Mouse (Mus musculus): ENCODE measurements at regions not wholly inside any gene's neighbourhood (a gene's known extent, or its start where the extent isn't known, plus 50 kb on each side); places are given as distances from the start of the nearest gene placed in this dataset.

DNA sequence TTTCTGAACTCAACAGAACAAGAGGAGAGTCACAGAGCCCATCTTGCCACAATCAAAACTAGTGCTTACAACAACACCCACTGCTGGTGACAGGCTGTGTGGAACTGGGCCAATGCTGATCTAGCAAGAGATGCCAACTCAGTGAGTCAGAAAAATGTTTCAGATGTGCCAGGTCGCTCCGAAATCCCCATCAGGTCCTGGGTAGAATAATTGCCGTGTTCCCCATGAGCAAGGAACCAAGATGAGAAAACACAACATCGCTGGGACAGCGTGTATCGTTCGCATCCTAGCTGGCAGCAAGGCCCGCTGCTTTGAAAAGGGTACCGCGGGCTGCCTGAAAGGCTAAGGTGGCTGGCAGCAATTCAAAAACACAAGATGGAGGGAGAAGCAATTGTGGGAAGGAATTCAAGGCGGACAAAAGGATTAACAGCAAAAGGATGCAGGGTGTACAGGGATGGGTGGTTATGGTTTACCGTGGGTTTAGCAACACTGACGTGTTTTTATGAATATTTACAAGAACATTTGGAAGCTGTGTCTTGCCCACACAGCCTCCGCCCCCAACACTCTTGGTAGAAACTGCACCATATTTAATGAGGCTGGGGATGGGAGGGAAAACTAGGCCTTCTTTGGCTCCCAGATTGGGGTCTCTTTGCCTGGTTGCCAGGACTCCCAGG lies 229.7 kb upstream of the G2e3 start:
- no peak for DNase-seq

DNA sequence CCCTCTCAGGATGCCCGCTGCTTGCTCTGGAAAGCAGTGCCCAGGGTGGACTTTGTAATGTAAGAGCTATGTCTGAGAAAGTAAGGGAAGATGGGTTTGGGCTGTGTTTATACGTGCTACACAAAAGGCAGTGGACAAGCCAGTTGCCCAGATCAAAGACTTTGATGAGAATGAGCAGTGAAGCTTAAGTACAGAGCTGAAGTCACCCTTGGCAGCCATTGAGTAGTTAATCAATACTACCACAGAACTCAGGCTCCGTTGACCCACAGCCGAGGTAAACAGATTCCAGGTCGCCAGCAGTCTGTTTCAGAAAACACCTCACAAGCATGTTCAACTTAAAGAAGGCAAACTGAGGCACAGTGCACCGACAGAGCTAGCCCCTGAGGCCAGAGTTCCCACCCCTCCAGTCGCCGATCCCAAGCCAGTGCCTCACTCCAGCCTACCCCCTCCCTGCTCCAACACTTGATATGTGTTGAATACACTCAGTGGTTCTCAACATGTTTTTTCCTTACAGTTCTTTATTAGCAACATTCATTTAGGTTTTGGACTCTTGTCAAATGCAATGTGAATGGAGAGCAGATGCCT lies 230.3 kb upstream of the G2e3 start:
- DNase-seq, result no peak

DNA sequence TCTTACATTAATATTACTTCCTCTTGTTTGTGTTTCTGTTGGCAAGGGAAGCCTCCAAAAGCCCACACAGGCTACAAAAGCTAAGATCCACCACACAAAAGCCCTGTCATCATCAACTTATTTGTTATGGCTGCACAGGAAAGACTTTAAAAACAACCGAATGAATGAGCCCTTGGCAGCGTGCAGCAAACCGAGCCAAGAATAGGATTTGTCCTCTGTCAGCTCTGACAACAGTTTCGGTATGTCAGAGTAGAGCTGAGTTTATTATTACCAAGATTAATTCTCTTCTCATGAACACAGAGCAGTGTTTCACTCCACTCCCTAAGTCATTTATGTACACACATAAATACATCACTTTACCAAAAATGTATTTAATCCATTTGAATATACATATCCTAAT lies 236.1 kb upstream of the G2e3 start:
- no peak for DNase-seq

DNA sequence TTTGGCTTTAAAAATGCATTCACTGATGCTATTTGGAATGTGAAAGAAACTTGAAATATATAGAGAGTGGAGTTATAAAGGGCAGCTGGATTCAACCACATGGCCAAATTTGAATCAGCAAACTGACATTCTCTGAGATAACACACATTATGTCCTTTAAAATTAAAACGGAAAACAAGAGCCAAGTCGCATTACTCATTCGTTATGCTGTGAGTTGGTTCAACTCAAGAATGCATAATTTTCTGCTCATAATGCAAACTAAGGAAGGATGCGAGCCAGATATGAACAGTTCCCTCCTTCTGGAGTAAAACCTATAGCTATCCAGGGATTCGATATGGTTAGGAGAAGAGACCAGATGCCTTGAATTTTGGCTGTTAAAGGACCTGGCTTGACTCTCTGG lies 239.8 kb upstream of the G2e3 start:
- no peak for DNase-seq

DNA sequence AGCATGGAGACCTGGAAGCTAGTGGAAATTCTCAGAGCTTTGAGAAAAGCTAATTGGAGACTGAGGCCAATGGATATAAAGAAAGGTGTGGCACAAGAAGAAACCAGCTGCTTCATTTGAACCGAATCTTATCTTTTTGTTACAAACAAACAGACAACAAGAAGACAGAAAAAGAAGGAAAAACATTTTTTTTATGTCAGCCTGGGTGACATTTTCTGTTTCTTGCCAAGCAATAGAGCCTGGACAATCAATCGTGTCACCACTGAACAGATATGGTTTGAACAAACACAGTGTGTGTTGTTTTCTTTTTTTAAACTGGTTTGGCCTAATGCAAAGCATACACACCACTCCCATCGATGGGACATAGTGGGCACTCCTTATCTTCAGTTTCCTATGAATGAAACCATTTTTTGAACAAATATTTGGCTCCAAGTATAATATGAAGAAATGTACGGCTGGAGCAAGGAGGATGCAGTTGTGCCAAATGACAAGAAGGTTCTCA lies 244.3 kb upstream of the G2e3 start:
- no peak for DNase-seq

DNA sequence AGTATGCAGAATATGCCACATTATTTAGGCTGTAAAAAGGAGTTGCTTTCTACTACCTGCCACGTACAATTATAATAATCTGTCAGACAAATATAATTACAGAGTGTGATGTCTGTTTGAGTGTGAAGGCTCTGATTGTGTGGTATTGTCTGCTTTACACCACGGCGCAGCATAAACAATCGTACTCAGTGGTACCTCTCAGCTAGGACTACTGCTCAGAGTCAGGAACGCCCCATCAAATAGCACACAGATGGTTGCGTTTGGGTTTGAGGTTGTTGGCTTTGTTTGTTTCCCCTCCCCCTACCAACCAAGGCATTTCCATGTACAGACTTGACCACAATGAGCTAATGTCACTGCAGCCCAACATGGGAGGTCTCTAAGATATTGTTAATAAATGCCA lies 246.2 kb upstream of the G2e3 start:
- DNase-seq, result no peak

DNA sequence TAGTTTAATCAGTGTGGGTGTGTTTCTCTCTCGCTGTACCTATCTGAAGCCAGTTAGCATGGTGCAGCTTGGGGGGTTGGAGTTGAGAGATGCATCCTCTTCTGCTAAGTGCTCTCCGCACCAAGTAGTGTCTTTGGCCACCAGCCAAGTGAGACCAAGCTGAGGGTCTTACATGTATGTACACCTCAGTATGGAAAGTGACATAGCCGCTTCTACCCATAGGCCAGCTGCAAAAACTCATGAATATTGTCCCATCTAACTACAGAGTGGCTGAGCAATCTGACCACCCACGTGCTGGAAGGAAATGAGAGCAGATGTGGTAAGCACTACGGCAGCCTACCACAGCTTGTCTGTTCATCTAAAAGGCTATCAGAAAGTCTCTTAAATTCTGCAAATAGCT lies 247.0 kb upstream of the G2e3 start:
- DNase-seq, result no peak

DNA sequence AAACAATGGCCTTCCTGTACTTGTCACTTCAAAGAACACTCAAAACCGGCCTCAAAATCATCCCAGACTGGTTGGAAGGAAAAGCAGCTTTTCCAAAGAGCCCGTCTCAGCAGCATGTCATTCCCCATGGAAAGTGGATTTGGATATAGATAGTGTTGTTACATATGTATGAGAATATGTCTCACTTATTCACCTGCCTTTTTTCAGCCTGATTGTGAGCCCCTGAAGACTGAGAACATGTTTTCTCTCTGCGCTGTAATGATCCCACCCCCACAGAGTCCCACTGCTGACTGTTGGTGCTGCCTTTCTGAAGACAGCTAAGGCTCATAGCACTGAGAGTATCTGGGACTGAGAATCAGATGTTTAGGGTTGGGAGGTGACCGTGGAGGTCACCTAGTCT lies 251.9 kb upstream of the G2e3 start:
- DNase-seq, result no peak

DNA sequence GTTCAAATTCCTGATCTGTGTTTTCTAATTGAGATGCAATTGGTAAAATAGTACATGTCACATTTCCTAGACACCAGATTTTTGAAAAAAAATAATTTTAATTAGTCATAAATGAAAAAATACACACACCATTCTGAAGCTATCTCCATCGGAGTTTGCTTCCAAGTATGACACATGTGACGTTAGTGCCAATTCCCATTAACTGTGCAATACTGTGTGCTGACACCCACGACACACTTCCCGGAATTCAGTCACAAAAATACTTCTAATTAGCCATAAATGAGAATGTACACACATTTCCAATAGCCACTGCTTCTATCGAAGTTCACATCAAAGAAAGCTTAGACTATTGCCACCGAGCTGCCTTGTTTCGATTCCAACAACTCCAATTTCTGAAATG lies 258.5 kb upstream of the G2e3 start:
- DNase-seq, result no peak

DNA sequence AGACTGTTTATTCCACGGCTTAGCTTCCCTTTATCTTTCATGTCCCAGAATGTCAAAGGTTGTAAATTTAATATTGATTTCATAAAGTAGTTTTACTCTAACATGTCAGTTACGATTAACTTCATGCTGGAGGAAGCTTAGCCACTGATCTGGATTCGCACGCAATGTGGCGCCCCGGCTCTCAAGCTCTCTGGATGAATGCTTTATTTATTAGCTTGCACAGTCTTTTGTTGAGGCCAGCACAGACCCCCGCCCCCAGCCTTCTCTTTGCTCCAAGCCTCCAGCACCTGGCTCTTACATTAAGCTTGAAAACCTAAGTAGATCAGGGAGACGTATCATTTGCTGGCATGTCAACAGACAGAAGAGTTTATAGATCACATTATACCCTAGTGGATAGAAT lies 266.1 kb upstream of the G2e3 start:
- no peak for DNase-seq

DNA sequence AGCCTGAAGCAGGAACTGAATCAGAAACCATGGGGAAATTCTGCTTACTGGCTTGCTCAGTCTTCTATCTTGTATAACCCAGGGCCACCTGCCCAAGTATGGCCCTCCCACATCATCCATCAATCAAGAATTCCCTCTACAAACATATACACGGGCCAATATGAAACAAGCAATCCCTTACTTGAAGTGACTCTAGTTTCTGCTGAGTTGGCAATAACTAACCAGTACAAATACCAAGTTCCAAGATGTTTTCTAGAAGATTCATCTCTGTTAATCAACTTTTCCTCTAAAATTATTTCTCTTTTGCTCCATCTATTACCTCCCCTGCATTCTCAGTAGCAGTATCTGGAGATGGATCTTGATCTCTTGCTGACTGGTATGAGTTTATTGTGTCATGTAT lies 274.4 kb upstream of the G2e3 start:
- no peak for DNase-seq

DNA sequence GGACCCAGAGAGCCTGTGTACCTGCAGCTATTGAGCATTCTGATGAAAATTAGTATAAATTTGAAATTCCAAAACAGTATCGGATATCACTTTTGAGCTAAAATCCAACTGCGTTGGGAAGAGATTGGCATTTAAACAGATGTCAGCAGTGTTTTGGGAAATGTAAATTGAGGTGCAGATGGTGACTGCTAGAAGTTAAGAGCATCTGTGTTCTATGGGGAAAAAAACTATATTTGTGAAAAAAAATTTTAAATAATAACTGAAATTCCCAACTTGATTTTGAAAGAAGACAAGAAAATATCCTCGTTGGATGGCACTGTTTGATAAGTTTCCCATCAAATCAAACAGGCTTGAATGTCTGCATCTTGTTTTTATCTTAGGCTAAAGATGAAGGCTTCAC lies 286.9 kb upstream of the G2e3 start:
- DNase-seq, result no peak

DNA sequence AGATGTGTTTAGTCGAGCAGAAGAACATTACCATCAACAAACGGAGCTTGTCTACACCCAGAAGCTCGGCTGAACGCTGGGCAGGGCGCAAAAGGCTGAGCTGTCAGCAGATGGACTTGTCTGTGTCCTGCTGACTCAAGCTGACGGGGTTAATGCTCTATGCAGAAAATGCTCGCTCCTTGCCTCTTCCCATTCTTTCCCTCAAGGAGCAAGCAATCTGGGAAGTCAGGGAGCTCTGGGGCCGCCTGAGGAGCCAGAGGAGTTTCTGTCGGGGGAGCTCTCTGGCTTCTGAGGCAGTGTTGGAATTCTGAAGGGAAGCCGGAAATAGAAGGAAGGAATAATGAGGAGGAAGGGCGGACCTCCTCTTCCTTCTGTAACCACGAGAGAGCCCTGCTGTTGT lies 289.3 kb upstream of the G2e3 start:
- no peak for DNase-seq

DNA sequence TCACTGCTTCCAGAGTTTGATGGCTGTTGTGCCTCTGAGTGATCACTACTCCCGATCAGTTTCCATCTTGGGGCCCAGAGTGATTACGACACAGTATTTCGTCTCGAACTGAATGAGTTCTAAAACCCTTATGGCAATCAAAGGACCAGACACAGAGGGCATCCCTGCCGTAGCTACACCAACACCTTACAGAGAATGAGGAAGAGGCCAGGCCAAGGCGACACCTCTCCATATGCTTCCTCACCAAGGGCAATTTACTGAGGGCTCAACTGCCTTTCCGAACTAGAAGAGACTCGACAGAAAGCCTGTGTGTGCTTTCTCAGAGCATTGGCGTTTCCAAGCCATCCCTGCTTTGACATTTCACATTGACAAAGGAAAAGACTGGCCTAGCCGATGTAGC lies 289.8 kb upstream of the G2e3 start:
- no peak for DNase-seq

DNA sequence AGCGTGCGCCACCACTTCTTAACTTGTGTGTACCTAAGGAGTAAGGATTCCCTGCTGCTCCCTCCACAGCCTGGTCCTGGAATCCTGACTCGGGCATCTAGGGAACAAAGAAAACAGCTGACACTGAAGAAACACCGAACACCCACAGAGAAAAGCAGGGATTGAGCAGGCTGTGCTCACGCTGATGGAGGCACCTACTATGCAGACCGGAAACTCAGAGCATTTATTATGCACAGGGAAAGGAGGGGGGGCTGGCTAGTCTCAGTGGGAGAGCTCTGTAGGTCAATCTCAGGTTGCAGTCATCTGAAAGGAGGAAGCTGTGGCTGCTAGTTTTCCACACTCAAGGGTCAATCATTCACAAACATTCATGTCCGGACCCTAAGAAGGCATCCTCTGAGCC lies 300.7 kb upstream of the G2e3 start:
- no peak for DNase-seq

DNA sequence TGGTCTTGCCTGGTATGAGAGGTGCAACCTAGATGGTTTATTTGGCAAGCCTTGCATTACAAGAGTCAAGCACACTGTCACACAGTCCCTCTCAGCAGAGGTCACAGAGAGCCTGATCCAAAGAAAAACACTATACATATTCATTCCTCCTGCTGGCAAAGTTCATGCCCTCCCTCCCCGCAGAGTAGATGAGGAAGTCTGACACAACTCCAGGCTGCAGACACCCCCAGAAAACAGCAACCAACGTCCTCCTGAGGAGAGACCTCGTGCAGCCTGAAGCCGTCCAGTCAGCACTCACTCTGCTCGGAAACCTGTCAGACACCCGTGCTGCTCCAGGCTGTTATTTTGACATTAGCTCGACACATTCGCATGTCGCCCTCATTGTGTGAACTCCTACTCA lies 302.4 kb upstream of the G2e3 start:
- DNase-seq, result no peak

DNA sequence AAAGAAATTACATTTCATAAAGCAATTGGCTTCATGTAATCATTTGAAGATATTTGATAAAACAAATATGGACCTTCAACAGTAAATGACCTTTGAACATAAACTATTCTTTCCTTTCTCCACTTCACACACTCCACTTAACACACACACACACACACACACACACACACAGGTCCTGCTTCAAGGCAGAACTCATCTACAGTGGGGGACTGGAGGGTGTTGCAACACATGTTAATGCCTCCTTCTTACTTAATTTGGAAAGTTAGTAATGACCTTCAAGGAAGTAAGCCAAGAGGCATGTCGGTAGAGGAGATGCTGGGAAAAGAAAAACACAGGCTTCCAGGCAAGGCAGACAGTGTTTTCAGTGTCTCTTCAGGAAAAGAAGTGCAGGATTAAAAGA lies 302.8 kb upstream of the G2e3 start:
- DNase-seq, result no peak

DNA sequence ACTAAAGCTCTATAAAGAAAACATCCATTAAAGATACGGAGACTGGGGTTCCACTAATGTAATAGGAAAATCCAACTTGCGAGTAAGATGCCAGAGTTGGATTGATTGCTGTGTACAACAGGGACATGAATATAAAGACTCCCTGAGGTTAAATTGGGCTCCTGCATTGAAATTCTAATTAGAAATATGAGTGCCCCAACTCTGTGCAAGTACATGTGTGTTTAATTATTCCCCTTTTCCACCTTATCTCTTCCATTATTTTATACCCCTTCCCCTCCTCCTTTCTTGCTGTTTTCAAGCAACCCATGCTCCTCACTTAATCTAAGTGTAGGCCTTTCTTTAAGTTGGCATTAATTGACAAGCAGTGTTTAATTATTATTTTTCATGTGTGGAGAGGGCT lies 315.7 kb upstream of the G2e3 start:
- no peak for DNase-seq

DNA sequence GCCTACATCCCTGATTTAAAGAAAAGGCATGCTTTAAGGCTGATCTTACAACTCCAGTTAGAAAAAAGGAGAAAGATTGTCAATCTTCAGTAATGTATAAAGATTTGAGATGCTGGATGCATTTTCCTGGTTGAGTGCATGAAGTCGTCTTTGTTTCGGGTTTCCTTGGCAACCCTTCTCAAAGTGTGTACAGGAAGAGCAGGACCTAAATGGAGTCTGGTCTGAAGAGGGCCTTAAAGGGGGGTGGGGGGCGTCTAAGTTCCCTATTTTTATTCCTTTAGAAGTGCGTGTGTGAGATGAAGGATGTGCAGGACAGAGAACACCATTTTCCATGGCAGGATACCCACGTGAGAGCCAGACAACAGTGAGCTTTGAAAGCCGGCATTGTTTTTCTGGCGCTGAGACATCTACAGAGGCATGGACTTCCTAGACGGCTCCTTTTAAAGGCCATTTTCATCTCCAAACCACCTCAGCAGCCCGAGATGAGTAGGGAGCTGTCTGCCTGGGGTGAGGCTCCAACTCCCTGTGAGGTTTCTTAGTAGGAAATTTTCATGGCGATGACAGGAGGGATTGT lies 319.2 kb upstream of the G2e3 start:
- DNase-seq, result no peak

DNA sequence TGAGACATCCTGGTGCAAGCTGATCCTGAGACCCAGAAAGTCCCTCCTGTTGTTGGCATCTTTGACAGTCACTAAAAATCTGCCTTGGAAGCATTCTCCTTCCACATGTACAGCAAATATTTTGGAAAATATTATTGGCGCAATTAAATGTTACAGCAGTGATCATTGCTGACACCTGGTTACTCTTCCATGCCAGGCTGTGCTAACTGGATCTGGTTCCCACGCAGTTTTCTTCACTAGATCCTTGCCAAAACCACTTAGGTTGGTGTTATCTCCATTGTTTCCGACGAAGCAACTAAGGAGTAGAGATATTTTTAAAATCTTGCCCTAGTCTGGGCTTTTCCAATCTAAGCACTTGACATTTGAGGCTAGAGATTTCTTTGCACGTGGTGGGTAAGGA lies 321.8 kb upstream of the G2e3 start:
- DNase-seq, result no peak

DNA sequence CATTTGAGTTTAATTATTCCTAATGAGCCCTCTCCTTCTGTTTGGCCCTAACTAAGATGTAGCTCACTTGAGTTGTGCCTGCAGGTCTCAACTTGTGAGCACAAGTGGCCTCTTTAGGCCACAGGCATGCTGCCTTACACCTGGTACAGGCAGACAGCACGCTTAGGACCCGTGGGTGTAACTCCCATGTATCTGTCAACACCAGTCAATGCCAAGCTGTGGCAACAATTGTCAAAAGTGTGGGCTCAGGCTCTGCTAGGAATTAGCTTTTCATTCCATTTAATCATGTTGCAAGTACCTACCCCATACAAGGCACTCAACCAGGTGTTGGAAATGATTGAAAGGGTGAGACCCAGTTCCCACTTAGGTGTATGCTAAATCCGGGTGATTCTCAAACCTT lies 322.3 kb upstream of the G2e3 start:
- DNase-seq, result no peak

DNA sequence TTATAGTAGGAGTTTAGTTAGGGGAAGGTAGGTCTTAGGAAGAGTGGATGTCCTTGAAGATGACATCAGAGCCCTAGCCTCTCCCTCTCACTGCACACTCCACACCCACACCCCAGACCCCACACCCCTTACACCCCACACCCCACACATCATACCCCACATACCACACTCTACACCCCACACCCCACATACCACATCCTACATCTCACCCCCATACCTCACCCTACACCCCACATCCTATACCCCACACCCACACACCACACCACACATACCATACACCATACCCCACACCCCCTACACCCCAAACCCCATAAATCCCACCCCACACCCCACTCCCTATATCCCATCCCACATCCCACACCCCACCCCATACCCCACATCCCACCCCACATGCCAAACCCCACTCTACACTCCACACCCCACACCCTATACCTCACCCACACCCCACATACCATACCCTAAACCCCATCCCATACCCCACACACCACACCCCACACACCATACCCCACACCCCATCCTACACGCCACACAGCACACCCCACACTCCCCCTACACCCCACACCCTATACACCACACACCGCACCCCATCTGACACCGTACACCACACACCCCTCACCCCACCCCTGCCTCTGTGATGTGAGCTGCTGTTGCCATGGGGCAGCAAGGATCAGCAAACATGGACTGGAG lies 323.7 kb upstream of the G2e3 start:
- no peak for DNase-seq

DNA sequence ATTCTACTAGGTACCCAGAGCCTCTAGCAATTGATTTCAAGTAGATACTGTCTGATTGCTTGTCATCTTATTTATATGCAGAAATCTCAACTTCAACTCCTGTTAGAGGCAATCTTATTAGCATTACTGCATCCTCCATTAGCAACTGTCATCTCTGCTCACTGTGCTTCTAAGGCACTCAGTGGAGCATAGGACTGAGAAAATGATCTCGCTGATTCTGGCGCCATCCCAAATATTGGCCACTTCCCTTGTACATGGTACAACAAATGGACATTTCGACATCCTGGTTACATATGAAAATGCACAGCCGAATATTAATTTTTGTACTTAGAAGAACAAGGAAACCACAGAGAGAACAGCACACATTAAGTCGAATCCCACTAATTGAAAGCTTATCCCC lies 329.7 kb upstream of the G2e3 start:
- DNase-seq, result no peak

DNA sequence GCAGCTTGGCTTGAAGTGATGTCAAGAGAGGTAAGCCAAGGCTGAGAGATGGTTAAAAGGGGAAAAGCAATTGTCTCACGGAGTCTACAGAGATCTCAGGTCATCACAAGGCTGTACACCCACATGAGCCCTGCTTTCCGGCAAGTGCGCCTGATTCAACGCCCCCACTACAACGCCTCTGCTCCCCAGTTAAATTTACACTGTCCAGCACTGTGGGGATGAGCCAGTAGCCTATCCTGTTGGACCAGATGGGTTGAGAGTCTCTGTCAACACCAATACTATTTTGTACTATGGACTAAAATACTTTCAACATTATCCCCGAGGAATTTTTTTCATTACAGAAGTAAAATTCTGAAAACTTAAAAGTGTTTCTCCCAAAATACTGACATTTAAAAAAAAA lies 331.8 kb upstream of the G2e3 start:
- DNase-seq, result no peak
